Mouse (Mus musculus) left cerebral cortex, postnatal 4 days (tissue): ENCODE results near the gene Psmd11. TPM values are rescaled to one million over a fixed set of nuclear protein-coding genes. Genes with fewer than 3 reads are reported as not detected.
"Not testable (repeated sequence)": the region's sequence is repeated elsewhere in the genome, so short reads cannot be mapped to it uniquely, and the experiment has no call there.

ENCODE experiments used
- DNase-seq: peaks from one replicate; pipeline ENCODE4 v3.0.0-alpha.2; 2022
- intact Hi-C: fragments of 180-260 bp; cut with DNase I; formaldehyde crosslinking; loops from one replicate; pipeline ENCODE4 v1.15.1; 2025
- total RNA-seq, 2 experiments: library from RNA; stranded (reverse); gene quantifications; 2 replicates each; pipeline ENCODE4 v1.2.3; 2021

The Psmd11 gene
- 100 to 1,000 TPM; 117 to 120 TPM for total RNA-seq

GRCm38 (mm10) chr11:80428381-80429008 is at the start of gene Psmd11:
Psmd11 (plus strand) TSS chr11:80428615.
- intact Hi-C loops, result loop anchor here (5.0 kb wide), 1 partner anchor 244 kb away; no protein-coding TSS in a partner anchor
- peak; percentile 99 for DNase-seq

- DNase-seq, intact Hi-C loops: not testable (repeated sequence)
Observed at GRCm38 (mm10) chr11:80379184-80379583, 49.2 kb upstream of the Psmd11 start.

GRCm38 (mm10) chr11:80382626-80383018 is 45.8 kb upstream of the Psmd11 start:
- DNase-seq, result peak; percentile 15
- intact Hi-C loops, result no loop called here

GRCm38 (mm10) chr11:80383019-80383625 is 45.3 kb upstream of the Psmd11 start, which contains the start of gene Zfp207:
Zfp207 (plus strand) TSS chr11:80383279.
- peak; percentile 99 for DNase-seq
- intact Hi-C loops, result no loop called here

GRCm38 (mm10) chr11:80383626-80384046 is 44.8 kb upstream of the Psmd11 start:
- DNase-seq, result peak; percentile 23
- intact Hi-C loops, result no loop called here

- intact Hi-C loops, result no loop called here
- DNase-seq, result no peak
Observed at GRCm38 (mm10) chr11:80384461-80384860, 44.0 kb upstream of the Psmd11 start.

GRCm38 (mm10) chr11:80385055-80385454 is 43.4 kb upstream of the Psmd11 start:
- no peak for DNase-seq
- intact Hi-C loops, result no loop called here

GRCm38 (mm10) chr11:80386790-80387189 is 41.6 kb upstream of the Psmd11 start:
- no peak for DNase-seq
- intact Hi-C loops, result no loop called here

- intact Hi-C loops, result no loop called here
- no peak for DNase-seq
Observed at GRCm38 (mm10) chr11:80389885-80390284, 38.5 kb upstream of the Psmd11 start.

- intact Hi-C loops, result no loop called here
- no peak for DNase-seq
Observed at GRCm38 (mm10) chr11:80391407-80392120, 36.9 kb upstream of the Psmd11 start.

- no peak for DNase-seq
- intact Hi-C loops, result no loop called here
Observed at GRCm38 (mm10) chr11:80395930-80396329, 32.5 kb upstream of the Psmd11 start.

- intact Hi-C loops, result no loop called here
- DNase-seq, result no peak
Observed at GRCm38 (mm10) chr11:80396617-80397016, 31.8 kb upstream of the Psmd11 start.

- intact Hi-C loops, DNase-seq: not testable (repeated sequence)
Observed at GRCm38 (mm10) chr11:80407878-80408277, 20.5 kb upstream of the Psmd11 start.

GRCm38 (mm10) chr11:80410377-80410776 is 18.0 kb upstream of the Psmd11 start:
- no peak for DNase-seq
- intact Hi-C loops, result no loop called here

- DNase-seq, result no peak
- intact Hi-C loops, result no loop called here
Observed at GRCm38 (mm10) chr11:80417085-80417484, 11.3 kb upstream of the Psmd11 start.

- no peak for DNase-seq
- intact Hi-C loops, result no loop called here
Observed at GRCm38 (mm10) chr11:80419743-80420142, 8.7 kb upstream of the Psmd11 start.

GRCm38 (mm10) chr11:80420202-80420984 is 8.0 kb upstream of the Psmd11 start:
- intact Hi-C loops, result no loop called here
- no peak for DNase-seq

- DNase-seq, result no peak
- intact Hi-C loops, result no loop called here
Observed at GRCm38 (mm10) chr11:80421421-80422047, 6.9 kb upstream of the Psmd11 start.

- intact Hi-C loops, result loop anchor here (5.0 kb wide), 1 partner anchor 248 kb away; no protein-coding TSS in a partner anchor
- no peak for DNase-seq
Observed at GRCm38 (mm10) chr11:80424691-80425090, 3.7 kb upstream of the Psmd11 start.

- no peak for DNase-seq
- intact Hi-C loops, result loop anchor here (5.0 kb wide), 1 partner anchor 247 kb away; no protein-coding TSS in a partner anchor
Observed at GRCm38 (mm10) chr11:80425247-80425778, 3.1 kb upstream of the Psmd11 start.
